Mouse (Mus musculus): ENCODE data around the gene Capn3. TPM values are rescaled to one million over a fixed set of nuclear protein-coding genes. Genes with fewer than 3 reads are reported as not detected.

The Capn3 gene
- polyA plus RNA-seq, 2 experiments: 2.5 to 3.3 TPM

- DNase-seq (ENCODE audit: low read depth in 3 of 3, low spot score in 3 of 3): no peak
- H3K9ac ChIP-seq (replicated peaks): no peak overlapping the region
- no peak overlapping the region for H3K27ac ChIP-seq
- no peaks in the 10 kb centered on the region for H3K27me3 ChIP-seq (ENCODE audit: control insufficient read depth, insufficient read depth, low read length)
- no peak for TF ChIP-seq CTCF (IDR thresholded peaks at IDR 0.05; ENCODE audit: low read depth)
- TF ChIP-seq EP300 (IDR thresholded peaks at IDR 0.05; ENCODE audit: low read depth): no peak
- WGBS (ENCODE audit: insufficient replicate concordance): 66% methylated on average over 1 of the region's 1 CpGs
- no peaks in the 10 kb centered on the region for H3K9me3 ChIP-seq (ENCODE audit: control insufficient read depth, low read length)
- H3K36me3 ChIP-seq (replicated peaks; ENCODE audit: control insufficient read depth, insufficient read depth, low read depth): no peaks in the 10 kb centered on the region
- no peak overlapping the region for H3K4me3 ChIP-seq (ENCODE audit: insufficient read depth in 1 of 2, low read depth in 2 of 2, low read length in 2 of 2)
- H3K4me1 ChIP-seq (replicated peaks; ENCODE audit: control insufficient read depth in 2 of 2, insufficient read depth in 2 of 2, low read length in 1 of 2): peaks cover 13 to 14% of the 10 kb centered on the region in 2 experiments
- ATAC-seq (ENCODE audit: insufficient read depth): no peak
- H3K4me2 ChIP-seq (ENCODE audit: low read depth): no peak overlapping the region
These were observed 11.3 kb upstream of the Capn3 start for GRCm38 (mm10) chr2:120444486-120444885.

- DNase-seq (ENCODE audit: low read depth in 3 of 3, low spot score in 3 of 3) (peak in 1 of 3 experiments; percentile 56), ATAC-seq (ENCODE audit: insufficient read depth) (peak; percentile 99)
- peak overlapping the region; percentile 15 for H3K9ac ChIP-seq (replicated peaks)
- peak overlapping the region; percentile 43 for H3K27ac ChIP-seq
- H3K36me3 ChIP-seq (replicated peaks; ENCODE audit: control insufficient read depth, insufficient read depth, low read depth): no peaks in the 10 kb centered on the region
- no peaks in the 10 kb centered on the region for H3K9me3 ChIP-seq (ENCODE audit: control insufficient read depth, low read length)
- WGBS (ENCODE audit: insufficient replicate concordance): 11% methylated on average over 10 of the region's 10 CpGs
- no peak overlapping the region for H3K4me3 ChIP-seq (ENCODE audit: insufficient read depth in 1 of 2, low read depth in 2 of 2, low read length in 2 of 2)
- TF ChIP-seq CTCF (IDR thresholded peaks at IDR 0.05; ENCODE audit: low read depth) (no peak), EP300 (IDR thresholded peaks at IDR 0.05; ENCODE audit: low read depth) (peak; percentile 47; the same call in 1 of the 2 replicates)
- H3K4me2 ChIP-seq (ENCODE audit: low read depth): peak overlapping the region; percentile 38
- no peaks in the 10 kb centered on the region for H3K27me3 ChIP-seq (ENCODE audit: control insufficient read depth, insufficient read depth, low read length)
- peaks cover 13 to 14% of the 10 kb centered on the region in 2 experiments for H3K4me1 ChIP-seq (replicated peaks; ENCODE audit: control insufficient read depth in 2 of 2, insufficient read depth in 2 of 2, low read length in 1 of 2)
These were observed 9.4 kb upstream of the Capn3 start for GRCm38 (mm10) chr2:120446373-120446772.

- Histone ChIP-seq H3K9me3 (ENCODE audit: control insufficient read depth, low read length) (no peaks in the 10 kb centered on the region), H3K36me3 (replicated peaks; ENCODE audit: control insufficient read depth, insufficient read depth, low read depth) (no peaks in the 10 kb centered on the region), H3K4me2 (ENCODE audit: low read depth) (no peak overlapping the region), H3K9ac (replicated peaks) (no peak overlapping the region), H3K4me1 (replicated peaks; ENCODE audit: control insufficient read depth in 2 of 2, insufficient read depth in 2 of 2, low read length in 1 of 2) (peaks cover 13 to 14% of the 10 kb centered on the region in 2 experiments), H3K27ac (no peak overlapping the region), H3K4me3 (ENCODE audit: insufficient read depth in 1 of 2, low read depth in 2 of 2, low read length in 2 of 2) (no peak overlapping the region), H3K27me3 (ENCODE audit: control insufficient read depth, insufficient read depth, low read length) (no peaks in the 10 kb centered on the region)
- TF ChIP-seq EP300 (IDR thresholded peaks at IDR 0.05; ENCODE audit: low read depth): no peak
- TF ChIP-seq CTCF (IDR thresholded peaks at IDR 0.05; ENCODE audit: low read depth): peak; percentile 55
- no peak for DNase-seq (ENCODE audit: low read depth in 3 of 3, low spot score in 3 of 3)
- 68% methylated on average over 1 of the region's 1 CpGs for WGBS (ENCODE audit: insufficient replicate concordance)
- ATAC-seq (ENCODE audit: insufficient read depth): no peak
These were observed 8.5 kb upstream of the Capn3 start for GRCm38 (mm10) chr2:120447306-120447705.

- no peak for TF ChIP-seq CTCF (IDR thresholded peaks at IDR 0.05; ENCODE audit: low read depth)
- Histone ChIP-seq H3K36me3 (replicated peaks; ENCODE audit: control insufficient read depth, insufficient read depth, low read depth) (no peaks in the 10 kb centered on the region), H3K27me3 (ENCODE audit: control insufficient read depth, insufficient read depth, low read length) (no peaks in the 10 kb centered on the region), H3K9me3 (ENCODE audit: control insufficient read depth, low read length) (no peaks in the 10 kb centered on the region), H3K9ac (replicated peaks) (no peak overlapping the region), H3K27ac (no peak overlapping the region), H3K4me2 (ENCODE audit: low read depth) (no peak overlapping the region), H3K4me3 (ENCODE audit: insufficient read depth in 1 of 2, low read depth in 2 of 2, low read length in 2 of 2) (no peak overlapping the region), H3K4me1 (replicated peaks; ENCODE audit: control insufficient read depth in 2 of 2, insufficient read depth in 2 of 2, low read length in 1 of 2) (peaks cover 12% of the 10 kb centered on the region in 2 experiments)
- DNase-seq (ENCODE audit: low read depth in 3 of 3, low spot score in 3 of 3): no peak
- ATAC-seq (ENCODE audit: insufficient read depth): no peak
- WGBS (ENCODE audit: insufficient replicate concordance): 57% methylated on average over 6 of the region's 6 CpGs
These were observed 5.1 kb upstream of the Capn3 start for GRCm38 (mm10) chr2:120450724-120451123.

GRCm38 (mm10) chr2:120452600-120452999, 3.2 kb upstream of the Capn3 start:
- no peaks in the 10 kb centered on the region for H3K27me3 ChIP-seq (ENCODE audit: control insufficient read depth, insufficient read depth, low read length)
- no peak for TF ChIP-seq CTCF (IDR thresholded peaks at IDR 0.05; ENCODE audit: low read depth)
- TF ChIP-seq EP300 (IDR thresholded peaks at IDR 0.05; ENCODE audit: low read depth): no peak
- no peak overlapping the region for H3K9ac ChIP-seq (replicated peaks)
- no peak for DNase-seq (ENCODE audit: low read depth in 3 of 3, low spot score in 3 of 3)
- no peaks in the 10 kb centered on the region for H3K36me3 ChIP-seq (replicated peaks; ENCODE audit: control insufficient read depth, insufficient read depth, low read depth)
- H3K27ac ChIP-seq: no peak overlapping the region
- H3K4me1 ChIP-seq (replicated peaks; ENCODE audit: control insufficient read depth in 2 of 2, insufficient read depth in 2 of 2, low read length in 1 of 2): no peaks in the 10 kb centered on the region
- no peak for ATAC-seq (ENCODE audit: insufficient read depth)
- H3K4me3 ChIP-seq (ENCODE audit: insufficient read depth in 1 of 2, low read depth in 2 of 2, low read length in 2 of 2): no peak overlapping the region
- H3K9me3 ChIP-seq (ENCODE audit: control insufficient read depth, low read length): no peaks in the 10 kb centered on the region
- 72% methylated on average over 4 of the region's 4 CpGs for WGBS (ENCODE audit: insufficient replicate concordance)
- no peak overlapping the region for H3K4me2 ChIP-seq (ENCODE audit: low read depth)

All from liver, embryonic 14.5 days (tissue).